10 mouse cellular contexts compared by ENCODE assay signal in the genomic region with DNA sequence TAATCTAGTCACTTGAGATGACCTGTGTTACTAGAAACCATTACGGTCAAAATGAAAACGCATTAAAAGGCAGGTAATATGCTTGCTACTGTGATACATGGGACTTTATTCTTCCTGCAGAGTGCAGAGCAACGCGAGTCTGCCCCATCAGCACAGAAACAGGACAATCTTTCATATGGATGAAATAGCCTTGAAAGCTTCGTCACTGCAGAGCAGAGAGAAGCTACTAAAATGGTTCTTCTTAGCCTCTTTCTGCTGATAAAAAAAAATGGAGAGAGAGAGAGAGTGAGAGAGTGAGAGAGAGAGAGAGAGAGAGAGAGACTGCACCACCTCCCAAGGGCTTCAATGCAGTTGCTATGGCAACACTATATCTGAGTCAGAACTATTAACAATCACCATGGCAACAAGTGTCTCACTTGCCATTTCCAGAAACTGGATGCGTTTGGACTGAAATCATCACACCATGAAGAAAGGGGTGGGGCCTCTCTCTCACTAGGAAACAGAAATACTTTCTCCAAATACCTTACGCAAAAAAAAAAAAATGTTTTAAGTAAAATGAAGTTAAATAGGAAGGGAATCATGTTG.
A peak's percentile ranks its signal among the peaks of the same experiment; 100 is the strongest.
DNase-seq lines count a peak whose midpoint lies in the region; ATAC-seq lines count a peak whose summit lies in the region.
"Had no signal": no experiment of that assay in that cellular context is flagged by ENCODE, and none has a peak within 500 bp of the region (broad histone marks: within the 10 kb centered on the region; RNA-seq: fewer than 3 reads in every experiment).

No protein-coding gene starts in this region.

- no peak overlapping the region for H3K4me2 ChIP-seq in embryonic facial prominence, embryonic 11.5 days (ENCODE audit: low read depth, low read length)

- H3K4me3 ChIP-seq in embryonic facial prominence, embryonic 11.5 days (ENCODE audit: low read depth, low read length), result no peak overlapping the region
- H3K4me3 ChIP-seq in embryonic facial prominence, embryonic 10.5 days, result no peak overlapping the region
- H3K4me3 ChIP-seq: megakaryocyte, embryonic 14.5 days had no signal

- 69% methylated on average over 7 of the region's 7 CpGs for WGBS in embryonic facial prominence, embryonic 11.5 days
- WGBS in embryonic facial prominence, embryonic 10.5 days, result 69% methylated on average over 7 of the region's 7 CpGs

- peak; percentile 74 for DNase-seq in embryonic facial prominence, embryonic 11.5 days (ENCODE audit: low spot score)
- DNase-seq in embryonic facial prominence, embryonic 10.5 days (ENCODE audit: low spot score), result no peak
- peak; percentile 40 to 70 for DNase-seq in frontal cortex, postnatal 10 days (ENCODE audit: low spot score in 2 of 2)
- peak; percentile 9 to 17 for DNase-seq in left cerebral cortex, postnatal 36 days (ENCODE audit: low spot score in 2 of 2)
- peak; percentile 31 for DNase-seq in right cerebral cortex, postnatal 25 days
- DNase-seq in gastrocnemius, postnatal 14 days, result no peak
- DNase-seq in cerebellum, postnatal 36 days, result no peak
- no peak for DNase-seq in kidney, postnatal 36 days
- DNase-seq: B cell, adult 2 months had no signal

- H3K9ac ChIP-seq in embryonic facial prominence, embryonic 11.5 days (replicated peaks; ENCODE audit: low read length), result no peak overlapping the region

- no peaks in the 10 kb centered on the region for H3K9me3 ChIP-seq in embryonic facial prominence, embryonic 11.5 days (replicated peaks; ENCODE audit: control insufficient read depth, low read length)
- H3K9me3 ChIP-seq in embryonic facial prominence, embryonic 10.5 days, result no peaks in the 10 kb centered on the region
- H3K9me3 ChIP-seq: megakaryocyte, embryonic 14.5 days had no signal

- ATAC-seq in embryonic facial prominence, embryonic 11.5 days (replicated peaks; ENCODE audit: insufficient number of reproducible peaks, low FRiP score, low TSS enrichment, low read depth), result peak; percentile 69; the same call in 1 of the 2 replicates

- intact Hi-C loops in left cerebral cortex, postnatal 36 days (cut with DNase I), result no loop called here
- intact Hi-C loops in gastrocnemius, postnatal 14 days (cut with DNase I; ENCODE audit: low total_unique reads), result no loop called here

- H3K27me3 ChIP-seq in embryonic facial prominence, embryonic 11.5 days (ENCODE audit: control insufficient read depth, insufficient read depth, low read length), result no peaks in the 10 kb centered on the region
- H3K27me3 ChIP-seq in embryonic facial prominence, embryonic 10.5 days (replicated peaks; ENCODE audit: low read depth, poor library complexity, severe bottlenecking), result no peaks in the 10 kb centered on the region
- H3K27me3 ChIP-seq: megakaryocyte, embryonic 14.5 days had no signal

- no peaks in the 10 kb centered on the region for H3K36me3 ChIP-seq in embryonic facial prominence, embryonic 11.5 days (replicated peaks; ENCODE audit: control insufficient read depth, insufficient read depth, low read depth, low read length)
- no peaks in the 10 kb centered on the region for H3K36me3 ChIP-seq in embryonic facial prominence, embryonic 10.5 days (replicated peaks)

- H3K4me1 ChIP-seq in embryonic facial prominence, embryonic 11.5 days (ENCODE audit: control insufficient read depth, insufficient read depth, low read length), result no peaks in the 10 kb centered on the region
- H3K4me1 ChIP-seq in embryonic facial prominence, embryonic 10.5 days, result peaks cover 15% of the 10 kb centered on the region
- H3K4me1 ChIP-seq: megakaryocyte, embryonic 14.5 days had no signal

- H3K27ac ChIP-seq in embryonic facial prominence, embryonic 11.5 days (replicated peaks; ENCODE audit: low read depth, low read length), result no peak overlapping the region
- H3K27ac ChIP-seq in embryonic facial prominence, embryonic 10.5 days (replicated peaks), result no peak overlapping the region

Comparison
In these comparisons a context has a peak if more than half of its experiments do, and no peak if none do; other contexts are left out.
1. DNase-seq: peak in embryonic facial prominence, embryonic 11.5 days (single experiment), frontal cortex, postnatal 10 days (2 of 2), left cerebral cortex, postnatal 36 days (2 of 2) and right cerebral cortex, postnatal 25 days (single experiment); none in embryonic facial prominence, embryonic 10.5 days (single experiment), gastrocnemius, postnatal 14 days (single experiment), cerebellum, postnatal 36 days (0 of 2) and kidney, postnatal 36 days (0 of 2).